Mouse (Mus musculus) thymus, postnatal 0 days (tissue): ENCODE measurements at regions not wholly inside any gene's neighbourhood (a gene's known extent, or its start where the extent isn't known, plus 50 kb on each side); places are given as distances from the start of the nearest gene placed in this dataset.
"Not testable (repeated sequence)": the region's sequence is repeated elsewhere in the genome, so short reads cannot be mapped to it uniquely, and the experiment has no call there.

ENCODE experiments used
- DNase-seq: peaks from one replicate; pipeline ENCODE4 v3.0.0-alpha.2; 2015; ENCODE audit warnings: low spot score

DNA sequence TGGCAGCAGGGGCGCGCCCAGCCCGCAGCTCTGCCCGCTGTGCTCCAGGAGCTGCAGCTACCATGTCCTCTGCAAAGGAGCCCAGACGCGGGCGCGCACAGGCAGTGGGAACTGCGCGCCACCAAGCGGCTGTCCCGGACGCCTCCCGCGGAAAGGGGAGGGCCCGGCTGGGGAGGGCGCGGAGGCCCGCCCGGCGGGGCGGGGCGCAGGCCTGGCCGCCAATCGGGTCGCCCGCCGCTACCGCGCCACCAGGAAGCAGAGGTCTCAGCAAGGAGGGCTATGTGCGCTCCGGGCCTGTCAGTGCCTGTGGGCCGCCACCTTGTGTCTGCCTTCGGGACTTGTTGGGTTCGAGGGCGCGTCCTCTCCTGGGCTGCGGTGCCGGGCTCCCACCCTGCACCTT is 367.0 kb upstream of the Ywhaq start:
- DNase-seq, result peak; percentile 40

DNA sequence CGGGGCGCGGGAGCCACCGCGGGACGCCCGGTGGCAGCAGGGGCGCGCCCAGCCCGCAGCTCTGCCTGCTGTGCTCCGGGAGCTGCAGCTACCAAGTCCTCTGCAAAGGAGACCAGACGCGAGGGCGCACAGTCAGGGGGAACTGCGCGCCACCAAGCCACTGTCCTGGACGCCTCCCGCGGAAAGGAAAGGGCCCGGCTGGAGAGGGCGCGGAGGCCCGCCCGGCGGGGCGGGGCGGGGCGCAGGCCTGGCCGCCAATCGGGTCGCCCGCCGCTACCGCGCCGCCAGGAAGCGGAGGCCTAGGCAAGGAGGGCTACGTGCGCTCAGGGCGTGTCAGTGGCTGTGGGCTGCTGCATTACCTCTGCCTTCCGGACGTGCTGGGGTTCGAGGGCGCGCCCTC is 361.3 kb upstream of the Ywhaq start:
- DNase-seq, result not testable (repeated sequence)

DNA sequence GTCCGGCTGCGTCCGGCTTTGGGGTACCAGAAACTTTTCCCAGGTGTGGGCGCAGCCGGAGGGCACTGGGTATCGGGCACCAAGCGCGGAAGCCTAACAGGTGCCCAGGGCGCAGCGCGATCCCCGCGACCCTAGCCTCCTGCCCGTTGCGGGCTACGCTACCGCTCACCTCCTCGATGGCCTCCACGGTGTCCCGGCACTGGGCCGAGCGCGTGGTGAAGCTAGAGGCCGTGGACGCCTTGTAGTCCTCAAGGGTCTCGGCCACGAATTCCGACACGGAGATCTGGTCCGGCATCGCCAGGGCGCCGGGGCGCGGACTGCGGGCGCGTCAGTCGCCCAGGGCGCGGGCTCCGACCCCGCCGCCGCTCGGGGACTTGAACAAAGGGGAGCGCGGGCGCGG is 360.9 kb upstream of the Ywhaq start:
- not testable (repeated sequence) for DNase-seq

DNA sequence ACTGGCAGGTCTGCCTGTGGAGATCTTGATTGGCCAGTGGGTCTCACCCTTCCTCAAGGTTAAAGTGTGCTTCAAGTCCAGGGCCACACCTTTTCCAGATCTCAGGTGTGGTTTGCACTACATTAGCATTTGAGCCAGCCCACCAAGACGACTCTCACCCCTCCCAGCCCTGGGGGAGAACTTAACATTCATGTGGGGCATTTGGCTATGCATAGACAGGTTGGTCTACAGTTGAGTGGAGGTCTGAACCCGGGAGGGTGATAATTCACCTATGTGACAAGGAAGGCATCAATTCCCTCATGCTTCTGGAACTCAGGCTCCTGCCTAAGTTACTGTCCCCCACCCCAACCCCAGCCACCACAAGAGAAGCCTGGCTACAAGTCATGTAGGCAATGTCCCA is 350.3 kb upstream of the Ywhaq start:
- DNase-seq, result not testable (repeated sequence)
